Mouse (Mus musculus) small intestine, adult 2 months (tissue): ENCODE data around the gene Fosl2.

ENCODE experiments used
- CTCF ChIP-seq: fragments of 200-500 bp; IDR thresholded peaks from 2 replicates; pipeline ENCODE4 v1.5.1; 2012; ENCODE audit warnings: low read depth, mild to moderate bottlenecking, control low read depth, inconsistent platforms, low read length, moderate library complexity, mixed read lengths; ENCODE audit not compliant: insufficient replicate concordance, insufficient read length; ENCODE audit errors: extremely low read depth
- POLR2A ChIP-seq: fragments of 200-500 bp; IDR thresholded peaks from 2 replicates; pipeline ENCODE4 v1.6.1; 2012; ENCODE audit warnings: low read depth, mild to moderate bottlenecking, control low read depth, inconsistent platforms, low read length, moderate library complexity

GRCm38 (mm10) chr5:32192016-32192845, 56.6 kb downstream of the Fosl2 start:
- TF ChIP-seq CTCF (no peak), POLR2A (no peak)
